Mouse (Mus musculus): ENCODE data around the gene Atg101. TPM values are rescaled to one million over a fixed set of nuclear protein-coding genes. Genes with fewer than 3 reads are reported as not detected.

Gene Atg101
- polyA plus RNA-seq, 1 experiment = 37.6 TPM

DNA sequence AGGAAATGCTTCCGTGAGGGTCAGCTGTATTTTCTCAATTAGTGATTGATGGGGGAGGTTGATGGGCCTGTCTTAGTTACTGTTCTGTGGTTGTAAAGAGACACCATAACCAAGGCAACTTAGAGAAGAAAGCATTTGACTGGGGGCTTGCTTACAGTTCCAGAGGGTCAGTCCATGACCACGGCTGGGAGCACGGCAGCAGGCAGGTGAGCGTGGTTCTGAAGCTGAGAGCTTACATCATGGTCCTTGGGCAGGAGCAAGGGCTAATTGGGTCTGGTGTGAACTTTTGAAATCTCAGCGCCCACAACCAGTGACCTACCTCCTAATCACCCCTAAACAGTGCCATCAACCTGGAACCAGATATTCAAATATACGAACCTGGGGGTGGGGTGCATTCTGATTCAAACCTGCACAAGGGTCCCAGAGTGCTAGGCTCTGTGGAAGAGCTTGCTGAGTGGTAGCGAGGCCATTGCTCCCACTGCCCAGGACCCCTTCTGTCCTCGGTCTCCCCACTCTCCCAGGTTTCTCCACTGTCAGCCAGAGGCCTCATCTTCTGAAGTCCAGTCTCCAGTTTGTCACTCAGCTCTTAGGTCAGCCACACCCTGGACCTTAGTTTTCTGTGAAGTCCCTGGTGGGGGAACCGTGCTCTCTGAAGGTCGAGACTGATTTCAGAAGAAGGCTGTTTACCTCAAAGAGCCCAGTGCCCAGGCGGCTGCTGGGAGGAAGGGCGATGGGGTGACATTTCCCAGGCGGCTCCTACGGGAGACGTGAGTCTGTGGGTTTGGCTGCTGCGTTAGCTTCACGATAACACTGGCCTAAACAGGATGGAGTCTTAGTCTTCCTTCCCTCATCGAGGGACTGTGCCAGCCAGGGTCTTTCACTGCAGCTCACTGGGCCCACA, 33.1 kb downstream of the Atg101 start:
- no peaks in the 10 kb centered on the region for H3K36me3 ChIP-seq (ENCODE audit: control insufficient read depth, insufficient read depth, low read length, poor library complexity, severe bottlenecking)
- no peaks in the 10 kb centered on the region for H3K27me3 ChIP-seq (ENCODE audit: control insufficient read depth, insufficient read depth, low read length, poor library complexity, severe bottlenecking)
- no peak overlapping the region for H3K9ac ChIP-seq (ENCODE audit: low read depth, poor library complexity, severe bottlenecking)
- no peak overlapping the region for H3K4me3 ChIP-seq (ENCODE audit: low read depth, low read length)
- no peak for TF ChIP-seq POLR2A (IDR thresholded peaks at IDR 0.05; ENCODE audit: insufficient read depth, low read length)
- peaks cover 2% of the 10 kb centered on the region for H3K4me1 ChIP-seq (ENCODE audit: control insufficient read depth, insufficient read depth, low read length)
- no peak overlapping the region for H3K27ac ChIP-seq (ENCODE audit: insufficient read depth, low read length)
- H3K9me3 ChIP-seq (replicated peaks; ENCODE audit: control insufficient read depth, insufficient read depth, low read length, poor library complexity, severe bottlenecking) = no peaks in the 10 kb centered on the region

- TF ChIP-seq EP300 (IDR thresholded peaks at IDR 0.05; ENCODE audit: insufficient read depth, low read depth, low read length) (no peak), CTCF (IDR thresholded peaks at IDR 0.05; ENCODE audit: low read depth, low read length) (no peak), POLR2A (IDR thresholded peaks at IDR 0.05; ENCODE audit: insufficient read depth, low read length) (no peak)
- H3K9me3 ChIP-seq (replicated peaks; ENCODE audit: control insufficient read depth, insufficient read depth, low read length, poor library complexity, severe bottlenecking) = no peaks in the 10 kb centered on the region
- no peak overlapping the region for H3K4me3 ChIP-seq (ENCODE audit: low read depth, low read length)
- H3K27me3 ChIP-seq (ENCODE audit: control insufficient read depth, insufficient read depth, low read length, poor library complexity, severe bottlenecking) = no peaks in the 10 kb centered on the region
- H3K36me3 ChIP-seq (ENCODE audit: control insufficient read depth, insufficient read depth, low read length, poor library complexity, severe bottlenecking) = no peaks in the 10 kb centered on the region
- H3K9ac ChIP-seq (ENCODE audit: low read depth, poor library complexity, severe bottlenecking) = no peak overlapping the region
- peaks cover 2% of the 10 kb centered on the region for H3K4me1 ChIP-seq (ENCODE audit: control insufficient read depth, insufficient read depth, low read length)
- H3K27ac ChIP-seq (ENCODE audit: insufficient read depth, low read length) = no peak overlapping the region
These were observed 33.9 kb downstream of the Atg101 start for GRCm38 (mm10) chr15:101317814-101318500.

DNA sequence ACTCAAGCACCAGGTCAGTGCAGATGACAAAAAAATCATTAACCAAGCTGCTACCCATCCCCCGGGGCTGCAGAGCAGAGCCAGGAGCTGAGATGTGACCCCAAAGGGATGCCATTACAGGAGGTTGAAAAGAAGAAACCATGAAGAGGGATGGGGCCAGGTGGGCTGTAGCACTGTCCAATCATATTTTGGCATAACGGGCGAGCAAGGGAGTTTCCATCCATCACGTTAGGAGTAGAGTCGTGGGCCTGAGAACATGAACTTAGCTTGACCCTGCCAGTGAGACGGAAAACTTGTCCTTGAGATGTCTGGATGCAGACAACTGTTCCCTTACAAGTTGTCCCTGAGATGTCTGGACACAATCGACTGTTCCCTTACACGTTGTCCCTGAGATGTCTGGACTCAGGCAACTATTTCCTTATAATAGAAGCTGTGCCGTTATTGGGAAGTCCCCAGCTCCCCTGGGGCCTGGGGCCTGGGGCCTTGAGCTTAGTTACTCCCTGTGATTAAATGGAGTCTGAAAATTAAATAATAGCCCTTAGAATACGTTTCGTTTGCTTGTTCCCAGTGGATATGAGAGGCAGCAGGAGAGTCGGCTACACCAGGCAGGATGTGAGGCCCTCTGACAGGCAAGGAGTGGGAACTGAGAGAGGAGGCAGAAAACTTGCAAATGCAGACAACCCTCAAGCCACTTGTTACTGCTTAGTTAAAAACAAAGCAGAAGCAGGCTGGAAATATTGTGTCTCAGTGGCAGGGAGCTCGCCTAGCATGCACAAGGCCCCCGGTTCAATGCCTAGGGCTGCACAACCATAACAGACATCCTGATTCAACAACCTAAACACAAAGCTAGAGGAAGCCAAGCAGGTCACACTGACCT, 35.1 kb downstream of the Atg101 start:
- H3K4me3 ChIP-seq (ENCODE audit: low read depth, low read length) = no peak overlapping the region
- TF ChIP-seq POLR2A (IDR thresholded peaks at IDR 0.05; ENCODE audit: insufficient read depth, low read length) = no peak
- TF ChIP-seq CTCF (IDR thresholded peaks at IDR 0.05; ENCODE audit: low read depth, low read length) = no peak
- no peak for TF ChIP-seq EP300 (IDR thresholded peaks at IDR 0.05; ENCODE audit: insufficient read depth, low read depth, low read length)
- H3K27ac ChIP-seq (ENCODE audit: insufficient read depth, low read length) = no peak overlapping the region

DNA sequence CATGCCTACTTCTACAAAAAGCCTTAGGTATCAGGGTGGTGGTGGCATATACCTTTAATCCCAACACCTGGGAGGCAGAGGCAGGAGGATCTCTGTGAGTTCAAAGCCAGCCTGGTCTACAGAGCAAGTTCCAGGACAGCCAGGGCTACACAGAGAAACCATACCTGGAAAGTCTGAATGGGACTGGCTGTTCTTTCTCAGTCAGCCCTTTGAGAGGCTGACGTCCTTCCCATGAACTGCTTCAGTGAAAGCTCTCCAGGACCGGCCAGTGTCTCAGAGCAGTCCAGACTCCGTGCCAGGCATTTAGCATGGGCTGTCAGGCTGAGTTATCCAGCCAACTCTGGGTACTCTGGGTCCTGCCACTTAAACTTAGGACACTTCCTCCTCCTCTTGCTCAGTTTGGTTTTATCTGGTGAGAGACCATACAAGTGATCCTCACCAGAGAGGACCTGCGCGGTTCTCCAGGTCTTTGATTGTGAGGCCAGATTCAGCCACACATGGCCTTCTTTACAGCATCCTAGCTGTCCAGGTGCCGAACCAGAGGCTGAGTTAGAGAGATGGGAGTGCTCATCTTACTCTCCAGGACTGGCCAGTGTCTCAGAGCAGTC, 36.0 kb downstream of the Atg101 start:
- H3K27me3 ChIP-seq (ENCODE audit: control insufficient read depth, insufficient read depth, low read length, poor library complexity, severe bottlenecking) = no peaks in the 10 kb centered on the region
- H3K36me3 ChIP-seq (ENCODE audit: control insufficient read depth, insufficient read depth, low read length, poor library complexity, severe bottlenecking) = no peaks in the 10 kb centered on the region
- no peak overlapping the region for H3K4me3 ChIP-seq (ENCODE audit: low read depth, low read length)
- no peak overlapping the region for H3K27ac ChIP-seq (ENCODE audit: insufficient read depth, low read length)
- peaks cover 2% of the 10 kb centered on the region for H3K4me1 ChIP-seq (ENCODE audit: control insufficient read depth, insufficient read depth, low read length)
- no peak for TF ChIP-seq CTCF (IDR thresholded peaks at IDR 0.05; ENCODE audit: low read depth, low read length)
- no peak for TF ChIP-seq EP300 (IDR thresholded peaks at IDR 0.05; ENCODE audit: insufficient read depth, low read depth, low read length)
- no peak for TF ChIP-seq POLR2A (IDR thresholded peaks at IDR 0.05; ENCODE audit: insufficient read depth, low read length)
- no peaks in the 10 kb centered on the region for H3K9me3 ChIP-seq (replicated peaks; ENCODE audit: control insufficient read depth, insufficient read depth, low read length, poor library complexity, severe bottlenecking)
- no peak overlapping the region for H3K9ac ChIP-seq (ENCODE audit: low read depth, poor library complexity, severe bottlenecking)

More for the DNA sequence above, 35.1 kb downstream of the Atg101 start:
- Histone ChIP-seq H3K4me1 (ENCODE audit: control insufficient read depth, insufficient read depth, low read length) (peaks cover 2% of the 10 kb centered on the region), H3K36me3 (ENCODE audit: control insufficient read depth, insufficient read depth, low read length, poor library complexity, severe bottlenecking) (no peaks in the 10 kb centered on the region), H3K9me3 (replicated peaks; ENCODE audit: control insufficient read depth, insufficient read depth, low read length, poor library complexity, severe bottlenecking) (no peaks in the 10 kb centered on the region), H3K27me3 (ENCODE audit: control insufficient read depth, insufficient read depth, low read length, poor library complexity, severe bottlenecking) (no peaks in the 10 kb centered on the region), H3K9ac (ENCODE audit: low read depth, poor library complexity, severe bottlenecking) (no peak overlapping the region)

DNA sequence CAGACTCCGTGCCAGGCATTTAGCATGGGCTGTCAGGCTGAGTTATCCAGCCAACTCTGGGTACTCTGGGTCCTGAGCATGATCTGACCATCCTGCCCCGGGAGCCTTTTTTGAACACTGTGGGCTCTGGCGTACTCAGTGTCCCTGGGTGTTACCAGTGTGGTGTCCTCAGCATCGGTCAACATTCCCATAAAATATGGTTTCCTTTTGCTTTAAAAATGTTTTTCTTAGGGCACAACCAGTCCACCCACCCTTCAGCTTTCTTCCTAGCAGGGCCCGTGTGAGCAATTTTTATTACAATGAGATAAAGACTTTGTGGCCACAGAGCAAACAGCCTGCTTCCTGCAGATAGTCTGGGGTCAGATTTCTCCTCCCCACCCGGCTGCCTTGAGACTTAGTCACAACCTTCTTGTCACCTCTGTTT, 36.6 kb downstream of the Atg101 start:
- Histone ChIP-seq H3K27ac (ENCODE audit: insufficient read depth, low read length) (no peak overlapping the region), H3K27me3 (ENCODE audit: control insufficient read depth, insufficient read depth, low read length, poor library complexity, severe bottlenecking) (no peaks in the 10 kb centered on the region), H3K4me1 (ENCODE audit: control insufficient read depth, insufficient read depth, low read length) (peaks cover 2% of the 10 kb centered on the region), H3K36me3 (ENCODE audit: control insufficient read depth, insufficient read depth, low read length, poor library complexity, severe bottlenecking) (no peaks in the 10 kb centered on the region), H3K9ac (ENCODE audit: low read depth, poor library complexity, severe bottlenecking) (no peak overlapping the region), H3K9me3 (replicated peaks; ENCODE audit: control insufficient read depth, insufficient read depth, low read length, poor library complexity, severe bottlenecking) (no peaks in the 10 kb centered on the region), H3K4me3 (ENCODE audit: low read depth, low read length) (no peak overlapping the region)
- TF ChIP-seq CTCF (IDR thresholded peaks at IDR 0.05; ENCODE audit: low read depth, low read length) (no peak), EP300 (IDR thresholded peaks at IDR 0.05; ENCODE audit: insufficient read depth, low read depth, low read length) (no peak), POLR2A (IDR thresholded peaks at IDR 0.05; ENCODE audit: insufficient read depth, low read length) (no peak)

All from ES-Bruce4 (cell line).